Comparison of ENCODE assay signal across 38 mouse cellular contexts in the genomic region with DNA sequence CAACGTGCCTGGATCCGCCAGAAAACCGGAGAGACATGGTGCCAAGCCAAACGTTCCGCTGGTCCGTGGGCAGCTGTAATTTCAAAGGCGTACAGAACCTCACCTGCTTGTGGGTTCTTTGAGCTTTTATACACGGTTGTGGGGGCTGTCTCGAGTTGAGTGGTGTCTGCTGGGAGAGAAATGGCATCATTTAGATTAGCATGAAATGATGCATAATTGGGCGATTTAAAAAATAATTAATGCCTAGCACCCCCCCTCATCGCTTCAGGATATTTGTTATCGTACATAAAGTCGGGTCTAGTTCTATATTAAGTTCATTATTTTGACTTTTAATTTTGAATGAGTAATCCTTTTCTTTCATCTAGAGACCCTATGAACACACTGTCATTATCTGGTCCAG. TPM values are rescaled to one million over a fixed set of nuclear protein-coding genes. Genes with fewer than 3 reads are reported as not detected.
"Had no signal": no experiment of that assay in that cellular context is flagged by ENCODE, and none has a peak within 500 bp of the region (broad histone marks: within the 10 kb centered on the region; RNA-seq: fewer than 3 reads in every experiment).

Gene Krt28 (minus strand): TSS at position 101 of the 400 bp plus-strand sequence.

- H3K4me1 ChIP-seq: limb, embryonic 10.5 days; limb, embryonic 12.5 days; limb, embryonic 13.5 days; limb, embryonic 15.5 days; liver, embryonic 12.5 days; liver, embryonic 13.5 days; liver, embryonic 15.5 days; lung, embryonic 15.5 days; megakaryocyte, embryonic 14.5 days; midbrain, embryonic 10.5 days; midbrain, embryonic 12.5 days; midbrain, embryonic 13.5 days had no signal

- H3K9me3 ChIP-seq: limb, embryonic 10.5 days; limb, embryonic 12.5 days; limb, embryonic 13.5 days; limb, embryonic 15.5 days; liver, embryonic 12.5 days; liver, embryonic 13.5 days; liver, embryonic 15.5 days; lung, embryonic 15.5 days; midbrain, embryonic 10.5 days; midbrain, embryonic 12.5 days; midbrain, embryonic 13.5 days; midbrain, embryonic 15.5 days had no signal

- H3K4me2 ChIP-seq: limb, embryonic 12.5 days; limb, embryonic 13.5 days; limb, embryonic 15.5 days; liver, embryonic 11.5 days; liver, embryonic 12.5 days; liver, embryonic 13.5 days; liver, embryonic 15.5 days; lung, embryonic 14.5 days; lung, embryonic 15.5 days; midbrain, embryonic 11.5 days; midbrain, embryonic 12.5 days; midbrain, embryonic 13.5 days; midbrain, embryonic 15.5 days had no signal

- H3K27ac ChIP-seq: limb, embryonic 10.5 days; limb, embryonic 12.5 days; limb, embryonic 13.5 days; limb, embryonic 15.5 days; liver, embryonic 12.5 days; liver, embryonic 13.5 days; liver, embryonic 14.5 days; liver, embryonic 15.5 days; lung, embryonic 15.5 days; macrophage; midbrain, embryonic 10.5 days; midbrain, embryonic 12.5 days; midbrain, embryonic 13.5 days; midbrain, embryonic 15.5 days had no signal

- H3K27me3 ChIP-seq: limb, embryonic 12.5 days; limb, embryonic 13.5 days; limb, embryonic 15.5 days; liver, embryonic 12.5 days; liver, embryonic 13.5 days; liver, embryonic 15.5 days; lung, embryonic 15.5 days; midbrain, embryonic 13.5 days had no signal

- H3K36me3 ChIP-seq: limb, embryonic 10.5 days; limb, embryonic 12.5 days; limb, embryonic 13.5 days; limb, embryonic 15.5 days; liver, embryonic 12.5 days; liver, embryonic 13.5 days; liver, embryonic 15.5 days; lung, embryonic 15.5 days; midbrain, embryonic 10.5 days; midbrain, embryonic 12.5 days; midbrain, embryonic 13.5 days; midbrain, embryonic 15.5 days had no signal

- DNase-seq: left cerebral cortex, postnatal 4 days; liver; liver, embryonic 13.5 days; liver, postnatal 0 days; lung, adult 18-20 months; lung, adult 2 months; lung, embryonic 14.5 days; lung, postnatal 10 days; lung, postnatal 14 days; lung, postnatal 36 days; lung, postnatal 4 days; midbrain, embryonic 14.5 days had no signal

- H3K9ac ChIP-seq: limb, embryonic 12.5 days; limb, embryonic 13.5 days; limb, embryonic 15.5 days; liver, embryonic 12.5 days; liver, embryonic 13.5 days; liver, embryonic 14.5 days; liver, embryonic 15.5 days; liver, postnatal 0 days; lung, embryonic 14.5 days; lung, embryonic 15.5 days; midbrain, embryonic 12.5 days; midbrain, embryonic 13.5 days; midbrain, embryonic 15.5 days had no signal

- ATAC-seq: liver, embryonic 12.5 days; liver, postnatal 0 days; lung, postnatal 0 days; midbrain, embryonic 13.5 days; midbrain, embryonic 15.5 days; midbrain, embryonic 16.5 days had no signal

- H3K4me3 ChIP-seq: limb, embryonic 10.5 days; limb, embryonic 12.5 days; limb, embryonic 13.5 days; limb, embryonic 15.5 days; liver, embryonic 12.5 days; liver, embryonic 13.5 days; liver, embryonic 15.5 days; lung, embryonic 15.5 days; megakaryocyte, embryonic 14.5 days; midbrain, embryonic 10.5 days; midbrain, embryonic 12.5 days; midbrain, embryonic 13.5 days; midbrain, embryonic 15.5 days; myocyte had no signal

RNA-seq across cellular contexts. Expression of gene Krt28, which starts in this region (rescaled TPM):
- total RNA-seq: left cerebral cortex, postnatal 36 days; left cerebral cortex, postnatal 4 days; liver, adult 2 months; megakaryocyte progenitor cell, adult 5-6 weeks; megakaryocyte, adult 5-6 weeks; megakaryocyte-erythroid progenitor cell, adult 5-6 weeks; monocyte, adult 5-6 weeks had no signal
- polyA plus RNA-seq: limb, embryonic 12.5 days; liver, adult 2 months; liver, embryonic 11.5 days; liver, embryonic 13.5 days; liver, embryonic 14.5 days; liver, embryonic 15.5 days; liver, embryonic 16.5 days; liver, postnatal 0 days; macrophage had no signal
